Comparison of ENCODE assay signal across 8 mouse cellular contexts in the genomic region with DNA sequence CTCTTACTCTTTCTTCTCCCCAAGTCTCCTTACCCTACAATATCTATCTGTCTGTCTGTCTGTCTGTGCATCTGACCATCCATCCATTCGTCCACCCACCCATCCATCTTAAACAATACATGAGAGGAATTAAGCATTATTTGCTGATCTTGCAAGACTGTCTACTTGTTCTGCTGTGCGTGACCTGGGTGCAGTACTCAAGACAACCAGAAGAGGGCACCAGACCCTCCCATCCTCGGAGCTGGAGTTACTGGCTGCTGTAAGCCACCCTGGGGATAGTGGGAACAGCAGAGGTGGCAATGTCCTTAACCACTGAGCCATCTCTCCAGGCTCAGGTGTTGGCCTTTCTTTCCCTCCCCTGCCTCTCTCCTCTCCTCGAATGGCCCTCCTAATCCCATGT.
DNase-seq lines count a peak whose midpoint lies in the region; ATAC-seq lines count a peak whose summit lies in the region.

No protein-coding gene starts in this region.

- DNase-seq in forebrain, embryonic 11.5 days (ENCODE audit: low spot score) = peak; percentile 77
- peak; percentile 26 for DNase-seq in spleen, adult 12 weeks (ENCODE audit: low spot score)
- DNase-seq in spleen, postnatal 36 days (ENCODE audit: low spot score in 2 of 2) = no peak
- peak; percentile 54 for DNase-seq in embryonic facial prominence, embryonic 11.5 days (ENCODE audit: low spot score)
- DNase-seq in kidney, postnatal 14 days = peak; percentile 27
- peak; percentile 63 for DNase-seq in retina, postnatal 1 day

- H3K27me3 ChIP-seq in forebrain, embryonic 11.5 days (ENCODE audit: control insufficient read depth, insufficient read depth, low read length) = peaks cover 32% of the 10 kb centered on the region
- H3K27me3 ChIP-seq in forebrain, embryonic 13.5 days = peaks cover 45% of the 10 kb centered on the region
- peaks cover 32% of the 10 kb centered on the region for H3K27me3 ChIP-seq in embryonic facial prominence, embryonic 11.5 days (ENCODE audit: control insufficient read depth, insufficient read depth, low read length)

- no peak for ATAC-seq in forebrain, embryonic 11.5 days (replicated peaks; ENCODE audit: low FRiP score)
- ATAC-seq in forebrain, embryonic 13.5 days = no peak
- no peak for ATAC-seq in embryonic facial prominence, embryonic 11.5 days (replicated peaks; ENCODE audit: insufficient number of reproducible peaks, low FRiP score, low TSS enrichment, low read depth)
- ATAC-seq in activated CD4-positive, CD25-positive, alpha-beta regulatory T cell, adult 4 months = no peak

- H3K9ac ChIP-seq in forebrain, embryonic 11.5 days (ENCODE audit: low read length) = no peak overlapping the region
- H3K9ac ChIP-seq in forebrain, embryonic 13.5 days = no peak overlapping the region
- no peak overlapping the region for H3K9ac ChIP-seq in embryonic facial prominence, embryonic 11.5 days (replicated peaks; ENCODE audit: low read length)

- H3K36me3 ChIP-seq in forebrain, embryonic 11.5 days (ENCODE audit: control insufficient read depth, insufficient read depth, low read length) = no peaks in the 10 kb centered on the region
- no peaks in the 10 kb centered on the region for H3K36me3 ChIP-seq in forebrain, embryonic 13.5 days (ENCODE audit: poor library complexity, severe bottlenecking)
- H3K36me3 ChIP-seq in embryonic facial prominence, embryonic 11.5 days (replicated peaks; ENCODE audit: control insufficient read depth, insufficient read depth, low read depth, low read length) = no peaks in the 10 kb centered on the region

- H3K4me3 ChIP-seq in forebrain, embryonic 11.5 days (ENCODE audit: low read depth, low read length) = no peak overlapping the region
- H3K4me3 ChIP-seq in forebrain, embryonic 13.5 days = no peak overlapping the region
- H3K4me3 ChIP-seq in embryonic facial prominence, embryonic 11.5 days (ENCODE audit: low read depth, low read length) = no peak overlapping the region

- 54% methylated on average over 4 of the region's 4 CpGs for WGBS in forebrain, embryonic 11.5 days
- 52% methylated on average over 4 of the region's 4 CpGs for WGBS in forebrain, embryonic 13.5 days
- 48% methylated on average over 4 of the region's 4 CpGs for WGBS in embryonic facial prominence, embryonic 11.5 days

- H3K27ac ChIP-seq in forebrain, embryonic 11.5 days (ENCODE audit: low read depth, low read length) = no peak overlapping the region
- H3K27ac ChIP-seq in forebrain, embryonic 13.5 days = no peak overlapping the region
- no peak overlapping the region for H3K27ac ChIP-seq in embryonic facial prominence, embryonic 11.5 days (replicated peaks; ENCODE audit: low read depth, low read length)

- no peak overlapping the region for H3K4me2 ChIP-seq in forebrain, embryonic 11.5 days (ENCODE audit: low read depth, low read length, severe bottlenecking)
- H3K4me2 ChIP-seq in forebrain, embryonic 13.5 days = no peak overlapping the region
- H3K4me2 ChIP-seq in embryonic facial prominence, embryonic 11.5 days (ENCODE audit: low read depth, low read length) = no peak overlapping the region

- no peaks in the 10 kb centered on the region; the same call in 1 of the 2 replicates for H3K9me3 ChIP-seq in forebrain, embryonic 11.5 days (ENCODE audit: control insufficient read depth, low read length)
- H3K9me3 ChIP-seq in forebrain, embryonic 13.5 days (replicated peaks) = no peaks in the 10 kb centered on the region
- no peaks in the 10 kb centered on the region for H3K9me3 ChIP-seq in embryonic facial prominence, embryonic 11.5 days (replicated peaks; ENCODE audit: control insufficient read depth, low read length)

- peaks cover 9% of the 10 kb centered on the region for H3K4me1 ChIP-seq in forebrain, embryonic 11.5 days (replicated peaks; ENCODE audit: control insufficient read depth, insufficient read depth, low read length)
- H3K4me1 ChIP-seq in forebrain, embryonic 13.5 days = peaks cover 12% of the 10 kb centered on the region
- peaks cover 11% of the 10 kb centered on the region for H3K4me1 ChIP-seq in embryonic facial prominence, embryonic 11.5 days (ENCODE audit: control insufficient read depth, insufficient read depth, low read length)

Comparison
In these comparisons a context has a peak if more than half of its experiments do, and no peak if none do; other contexts are left out.
1. DNase-seq: peak in forebrain, embryonic 11.5 days (single experiment), spleen, adult 12 weeks (single experiment), embryonic facial prominence, embryonic 11.5 days (single experiment), kidney, postnatal 14 days (single experiment) and retina, postnatal 1 day (single experiment); none in spleen, postnatal 36 days (0 of 2).